Mouse (Mus musculus) midbrain, embryonic 16.5 days (tissue): Measurements from ENCODE around the gene Aldh3a1. TPM values are rescaled to one million over a fixed set of nuclear protein-coding genes. Genes with fewer than 3 reads are reported as not detected.

Experiments used
- ATAC-seq: fragments of 200-750 bp; cut with Nextera tagmentation; 2 replicates; pipeline ENCODE4 v1.8.0; 2017; ENCODE audit warnings: moderate TSS enrichment
- H3K27ac ChIP-seq: fragments of 300-500 bp; sonication (generic); 2 replicates; pipeline ENCODE4 v1.5.1; 2014; ENCODE audit warnings: mild to moderate bottlenecking, low read length, mixed read lengths
- H3K27me3 ChIP-seq: fragments of 300-500 bp; sonication (generic); 2 replicates; pipeline ENCODE4 v1.6.1; 2014; ENCODE audit warnings: low read depth, low read length, mixed read lengths; ENCODE audit not compliant: control insufficient read depth, insufficient read depth
- H3K36me3 ChIP-seq: fragments of 300-500 bp; sonication (generic); 2 replicates; pipeline ENCODE4 v1.6.1; 2014; ENCODE audit warnings: mild to moderate bottlenecking, low read length, moderate library complexity, mixed read lengths; ENCODE audit not compliant: control insufficient read depth, insufficient read depth
- H3K4me1 ChIP-seq: fragments of 300-500 bp; sonication (generic); 2 replicates; pipeline ENCODE4 v1.6.1; 2014; ENCODE audit warnings: mild to moderate bottlenecking, low read length, mixed read lengths; ENCODE audit not compliant: control insufficient read depth, insufficient read depth
- H3K4me2 ChIP-seq: fragments of 300-500 bp; sonication (generic); 2 replicates; pipeline ENCODE4 v1.6.1; 2014; ENCODE audit warnings: mild to moderate bottlenecking, low read length, mixed read lengths
- H3K4me3 ChIP-seq: fragments of 300-500 bp; sonication (generic); 2 replicates; pipeline ENCODE4 v1.5.1; 2014; ENCODE audit warnings: low read depth, mild to moderate bottlenecking, low read length, moderate library complexity, mixed read lengths
- H3K9ac ChIP-seq: fragments of 300-500 bp; sonication (generic); 2 replicates; pipeline ENCODE4 v1.6.1; 2014; ENCODE audit warnings: low read depth, low read length, mixed read lengths
- H3K9me3 ChIP-seq: fragments of 300-500 bp; sonication (generic); replicated peaks from 2 replicates; pipeline ENCODE4 v1.6.1; 2014; ENCODE audit warnings: mild to moderate bottlenecking, low read length, mixed read lengths; ENCODE audit not compliant: control insufficient read depth, poor library complexity, severe bottlenecking
- WGBS: fragments of 180-500 bp; shearing (Covaris S2); extraction: QIAGEN DNeasy Blood & Tissue Kit; methylation state at CpG from one replicate; pipeline ENCODE4 v1.1.7; 2014; 5-methylcytosine and 5-hydroxymethylcytosine counted together
- polyA plus RNA-seq: library from polyadenylated mRNA; unstranded; fragments of >200 nt; fragmentation: Nextera tagmentation; extraction: Ambion mirVana; gene quantifications from 2 replicates; pipeline ENCODE4 v1.2.1, GENCODE M21; 2015

The Aldh3a1 gene
- polyA plus RNA-seq, 1 experiment from 2014 or later: 0.18 TPM

- Histone ChIP-seq H3K27ac (no peak overlapping the region), H3K4me1 (no peaks in the 10 kb centered on the region), H3K27me3 (no peaks in the 10 kb centered on the region), H3K9me3 (no peaks in the 10 kb centered on the region), H3K9ac (no peak overlapping the region), H3K4me2 (no peak overlapping the region), H3K36me3 (no peaks in the 10 kb centered on the region), H3K4me3 (no peak overlapping the region)
- no peak for ATAC-seq
- 81% methylated on average over 6 of the region's 6 CpGs for WGBS
Observed at GRCm38 (mm10) chr11:61224234-61224744, 17.0 kb downstream of the Aldh3a1 start.

GRCm38 (mm10) chr11:61224907-61225306, 17.6 kb downstream of the Aldh3a1 start:
- Histone ChIP-seq H3K4me1 (no peaks in the 10 kb centered on the region), H3K9ac (no peak overlapping the region), H3K9me3 (no peaks in the 10 kb centered on the region), H3K36me3 (no peaks in the 10 kb centered on the region), H3K27ac (no peak overlapping the region), H3K4me2 (no peak overlapping the region), H3K4me3 (no peak overlapping the region), H3K27me3 (no peaks in the 10 kb centered on the region)
- WGBS: 84% methylated on average over 10 of the region's 10 CpGs
- no peak for ATAC-seq

- Histone ChIP-seq H3K27me3 (no peaks in the 10 kb centered on the region), H3K4me1 (no peaks in the 10 kb centered on the region), H3K27ac (no peak overlapping the region), H3K4me2 (no peak overlapping the region), H3K36me3 (no peaks in the 10 kb centered on the region), H3K9ac (no peak overlapping the region), H3K9me3 (no peaks in the 10 kb centered on the region), H3K4me3 (no peak overlapping the region)
- WGBS: 80% methylated on average over 4 of the region's 4 CpGs
- no peak for ATAC-seq
Observed at GRCm38 (mm10) chr11:61225511-61225910, 18.2 kb downstream of the Aldh3a1 start.

- H3K4me3 ChIP-seq: no peak overlapping the region
- WGBS: 78% methylated on average over 6 of the region's 6 CpGs
- no peaks in the 10 kb centered on the region for H3K36me3 ChIP-seq
- ATAC-seq: no peak
- H3K27me3 ChIP-seq: no peaks in the 10 kb centered on the region
- no peak overlapping the region for H3K4me2 ChIP-seq
- no peaks in the 10 kb centered on the region for H3K9me3 ChIP-seq
- no peak overlapping the region for H3K27ac ChIP-seq
- no peaks in the 10 kb centered on the region for H3K4me1 ChIP-seq
- H3K9ac ChIP-seq: no peak overlapping the region
Observed at GRCm38 (mm10) chr11:61225941-61226412, 18.6 kb downstream of the Aldh3a1 start.

GRCm38 (mm10) chr11:61227816-61228215, 20.5 kb downstream of the Aldh3a1 start:
- no peaks in the 10 kb centered on the region for H3K9me3 ChIP-seq
- no peak overlapping the region for H3K9ac ChIP-seq
- 84% methylated on average over 8 of the region's 8 CpGs for WGBS
- H3K36me3 ChIP-seq: no peaks in the 10 kb centered on the region
- ATAC-seq: no peak
- peaks cover 2% of the 10 kb centered on the region; the same call in 1 of the 2 replicates for H3K4me1 ChIP-seq
- H3K4me2 ChIP-seq: no peak overlapping the region
- no peaks in the 10 kb centered on the region for H3K27me3 ChIP-seq
- no peak overlapping the region for H3K27ac ChIP-seq
- no peak overlapping the region for H3K4me3 ChIP-seq

GRCm38 (mm10) chr11:61228406-61228805, 21.1 kb downstream of the Aldh3a1 start:
- Histone ChIP-seq H3K36me3 (no peaks in the 10 kb centered on the region), H3K27ac (no peak overlapping the region), H3K4me2 (no peak overlapping the region), H3K4me3 (no peak overlapping the region), H3K4me1 (peaks cover 2% of the 10 kb centered on the region; the same call in 1 of the 2 replicates), H3K9me3 (no peaks in the 10 kb centered on the region), H3K27me3 (no peaks in the 10 kb centered on the region), H3K9ac (no peak overlapping the region)
- no peak for ATAC-seq
- 71% methylated on average over 3 of the region's 3 CpGs for WGBS

- Histone ChIP-seq H3K27me3 (no peaks in the 10 kb centered on the region), H3K4me3 (no peak overlapping the region), H3K4me2 (peak overlapping the region; percentile 42), H3K27ac (no peak overlapping the region), H3K9ac (no peak overlapping the region), H3K4me1 (peaks cover 2% of the 10 kb centered on the region; the same call in 1 of the 2 replicates), H3K36me3 (no peaks in the 10 kb centered on the region), H3K9me3 (no peaks in the 10 kb centered on the region)
- 6% methylated on average over 9 of the region's 9 CpGs for WGBS
- ATAC-seq: 0 out of 2 replicates have a peak, but pooled peaks have one; percentile 32
Observed at GRCm38 (mm10) chr11:61231329-61231728, 24.0 kb downstream of the Aldh3a1 start.

GRCm38 (mm10) chr11:61234174-61234573, 26.8 kb downstream of the Aldh3a1 start:
- no peak overlapping the region for H3K4me3 ChIP-seq
- no peaks in the 10 kb centered on the region for H3K36me3 ChIP-seq
- ATAC-seq: no peak
- 77% methylated on average over 5 of the region's 5 CpGs for WGBS
- no peak overlapping the region for H3K9ac ChIP-seq
- H3K27ac ChIP-seq: no peak overlapping the region
- no peak overlapping the region for H3K4me2 ChIP-seq
- H3K4me1 ChIP-seq: peaks cover 2% of the 10 kb centered on the region; the same call in 1 of the 2 replicates
- no peaks in the 10 kb centered on the region for H3K9me3 ChIP-seq
- H3K27me3 ChIP-seq: no peaks in the 10 kb centered on the region

GRCm38 (mm10) chr11:61236015-61236414, 28.7 kb downstream of the Aldh3a1 start:
- no peaks in the 10 kb centered on the region for H3K27me3 ChIP-seq
- no peak overlapping the region for H3K4me3 ChIP-seq
- H3K9ac ChIP-seq: no peak overlapping the region
- H3K36me3 ChIP-seq: no peaks in the 10 kb centered on the region
- ATAC-seq: no peak
- 88% methylated on average over 3 of the region's 3 CpGs for WGBS
- no peak overlapping the region for H3K27ac ChIP-seq
- peaks cover 2% of the 10 kb centered on the region; the same call in 1 of the 2 replicates for H3K4me1 ChIP-seq
- no peak overlapping the region for H3K4me2 ChIP-seq
- no peaks in the 10 kb centered on the region for H3K9me3 ChIP-seq
